Mouse (Mus musculus) hindbrain, embryonic 15.5 days (tissue): ENCODE data around the gene Elmo1. TPM values are rescaled to one million over a fixed set of nuclear protein-coding genes. Genes with fewer than 3 reads are reported as not detected.
A peak's percentile ranks its signal among the peaks of the same experiment; 100 is the strongest.

Source experiments
- ATAC-seq: fragments of 200-750 bp; cut with Nextera tagmentation; 2 replicates; pipeline ENCODE4 v1.8.0; 2017; ENCODE audit warnings: low read depth, moderate number of reproducible peaks, moderate TSS enrichment; ENCODE audit not compliant: low FRiP score
- H3K27ac ChIP-seq: fragments of 300-500 bp; sonication (generic); replicated peaks from 2 replicates; pipeline ENCODE4 v1.5.1; 2015; ENCODE audit warnings: mild to moderate bottlenecking, inconsistent platforms
- H3K27me3 ChIP-seq: fragments of 300-500 bp; sonication (generic); 2 replicates; pipeline ENCODE4 v1.6.1; 2015; ENCODE audit warnings: control low read depth, inconsistent platforms
- H3K36me3 ChIP-seq: fragments of 300-500 bp; sonication (generic); 2 replicates; pipeline ENCODE4 v1.6.1; 2015; ENCODE audit warnings: control low read depth, inconsistent platforms
- H3K4me1 ChIP-seq: fragments of 300-500 bp; sonication (generic); replicated peaks from 2 replicates; pipeline ENCODE4 v1.6.1; 2015; ENCODE audit warnings: control low read depth, inconsistent platforms
- H3K4me2 ChIP-seq: fragments of 300-500 bp; sonication (generic); 2 replicates; pipeline ENCODE4 v1.6.1; 2015; ENCODE audit warnings: moderate library complexity, mild to moderate bottlenecking, inconsistent platforms
- H3K4me3 ChIP-seq: fragments of 300-500 bp; sonication (generic); 2 replicates; pipeline ENCODE4 v1.5.1; 2015; ENCODE audit warnings: mild to moderate bottlenecking, inconsistent platforms
- H3K9ac ChIP-seq: fragments of 300-500 bp; sonication (generic); 2 replicates; pipeline ENCODE4 v1.6.1; 2015; ENCODE audit warnings: inconsistent platforms
- H3K9me3 ChIP-seq: fragments of 300-500 bp; sonication (generic); 2 replicates; pipeline ENCODE4 v1.6.1; 2016; ENCODE audit warnings: control low read depth, inconsistent platforms
- WGBS: fragments of 180-500 bp; shearing (Covaris S2); methylation state at CpG from one replicate; pipeline ENCODE4 v1.1.7; 2015; 5-methylcytosine and 5-hydroxymethylcytosine counted together
- polyA plus RNA-seq: library from polyadenylated mRNA; unstranded; fragments of >200 nt; fragmentation: Nextera tagmentation; extraction: Ambion mirVana; gene quantifications from 2 replicates; pipeline ENCODE4 v1.2.1, GENCODE M21; 2015

The Elmo1 gene
- polyA plus RNA-seq, 1 experiment from 2014 or later = 47.9 TPM

GRCm38 (mm10) chr13:20521492-20521891 is 431.1 kb downstream of the Elmo1 start:
- H3K4me3 ChIP-seq = no peak overlapping the region
- H3K27ac ChIP-seq = no peak overlapping the region
- H3K9ac ChIP-seq = no peak overlapping the region
- no peak for ATAC-seq
- peaks cover 12% of the 10 kb centered on the region; the same call in 1 of the 2 replicates for H3K4me1 ChIP-seq
- 88% methylated on average over 3 of the region's 3 CpGs for WGBS
- H3K9me3 ChIP-seq = no peaks in the 10 kb centered on the region
- no peaks in the 10 kb centered on the region for H3K36me3 ChIP-seq
- no peak overlapping the region for H3K4me2 ChIP-seq
- no peaks in the 10 kb centered on the region for H3K27me3 ChIP-seq

GRCm38 (mm10) chr13:20523671-20524070 is 433.3 kb downstream of the Elmo1 start:
- Histone ChIP-seq H3K36me3 (no peaks in the 10 kb centered on the region), H3K4me2 (no peak overlapping the region), H3K4me3 (no peak overlapping the region), H3K4me1 (peaks cover 18% of the 10 kb centered on the region; the same call in 1 of the 2 replicates), H3K9me3 (no peaks in the 10 kb centered on the region), H3K27me3 (no peaks in the 10 kb centered on the region), H3K27ac (no peak overlapping the region), H3K9ac (no peak overlapping the region)
- 71% methylated on average over 1 of the region's 1 CpGs for WGBS
- no peak for ATAC-seq

GRCm38 (mm10) chr13:20525844-20526243 is 435.4 kb downstream of the Elmo1 start:
- no peak overlapping the region for H3K4me3 ChIP-seq
- H3K36me3 ChIP-seq = no peaks in the 10 kb centered on the region
- 73% methylated on average over 4 of the region's 4 CpGs for WGBS
- H3K9ac ChIP-seq = no peak overlapping the region
- H3K4me1 ChIP-seq = peaks cover 18% of the 10 kb centered on the region; the same call in 1 of the 2 replicates
- peak; percentile 52; the same call in 1 of the 2 replicates for ATAC-seq
- no peak overlapping the region for H3K27ac ChIP-seq
- no peaks in the 10 kb centered on the region for H3K27me3 ChIP-seq
- H3K4me2 ChIP-seq = no peak overlapping the region
- H3K9me3 ChIP-seq = no peaks in the 10 kb centered on the region

- H3K27ac ChIP-seq = no peak overlapping the region
- H3K9me3 ChIP-seq = no peaks in the 10 kb centered on the region
- H3K4me1 ChIP-seq = peaks cover 4% of the 10 kb centered on the region; the same call in 1 of the 2 replicates
- H3K27me3 ChIP-seq = no peaks in the 10 kb centered on the region
- WGBS = 91% methylated on average over 1 of the region's 1 CpGs
- H3K9ac ChIP-seq = no peak overlapping the region
- H3K4me2 ChIP-seq = no peak overlapping the region
- no peaks in the 10 kb centered on the region for H3K36me3 ChIP-seq
- H3K4me3 ChIP-seq = no peak overlapping the region
- no peak for ATAC-seq
Measured at GRCm38 (mm10) chr13:20537053-20537452, 446.7 kb downstream of the Elmo1 start.

- 88% methylated on average over 2 of the region's 2 CpGs for WGBS
- no peaks in the 10 kb centered on the region for H3K27me3 ChIP-seq
- ATAC-seq = no peak
- H3K4me1 ChIP-seq = peaks cover 4% of the 10 kb centered on the region; the same call in 1 of the 2 replicates
- H3K4me2 ChIP-seq = no peak overlapping the region
- H3K27ac ChIP-seq = no peak overlapping the region
- H3K9ac ChIP-seq = no peak overlapping the region
- H3K36me3 ChIP-seq = no peaks in the 10 kb centered on the region
- no peaks in the 10 kb centered on the region for H3K9me3 ChIP-seq
- H3K4me3 ChIP-seq = no peak overlapping the region
Measured at GRCm38 (mm10) chr13:20537487-20537886, 447.1 kb downstream of the Elmo1 start.

- H3K27ac ChIP-seq = peak overlapping the region; percentile 53
- H3K4me2 ChIP-seq = no peak overlapping the region
- peaks cover 4% of the 10 kb centered on the region; the same call in 1 of the 2 replicates for H3K4me1 ChIP-seq
- H3K9me3 ChIP-seq = no peaks in the 10 kb centered on the region
- 64% methylated on average over 12 of the region's 12 CpGs for WGBS
- H3K9ac ChIP-seq = no peak overlapping the region
- no peaks in the 10 kb centered on the region for H3K27me3 ChIP-seq
- H3K36me3 ChIP-seq = no peaks in the 10 kb centered on the region
- no peak overlapping the region for H3K4me3 ChIP-seq
- ATAC-seq = no peak
Measured at GRCm38 (mm10) chr13:20538216-20539070, 448.0 kb downstream of the Elmo1 start.

GRCm38 (mm10) chr13:20539631-20540030 is 449.2 kb downstream of the Elmo1 start:
- Histone ChIP-seq H3K4me1 (peaks cover 4% of the 10 kb centered on the region; the same call in 1 of the 2 replicates), H3K36me3 (no peaks in the 10 kb centered on the region), H3K9me3 (no peaks in the 10 kb centered on the region), H3K9ac (no peak overlapping the region), H3K27me3 (no peaks in the 10 kb centered on the region), H3K4me2 (no peak overlapping the region), H3K27ac (no peak overlapping the region), H3K4me3 (no peak overlapping the region)
- 91% methylated on average over 2 of the region's 2 CpGs for WGBS
- no peak for ATAC-seq

GRCm38 (mm10) chr13:20546568-20547204 is 456.3 kb downstream of the Elmo1 start:
- no peak for ATAC-seq
- Histone ChIP-seq H3K36me3 (no peaks in the 10 kb centered on the region), H3K4me2 (no peak overlapping the region), H3K4me1 (peaks cover 7% of the 10 kb centered on the region; the same call in 1 of the 2 replicates), H3K4me3 (no peak overlapping the region), H3K27ac (no peak overlapping the region), H3K9ac (no peak overlapping the region), H3K27me3 (no peaks in the 10 kb centered on the region), H3K9me3 (no peaks in the 10 kb centered on the region)
- WGBS = 72% methylated on average over 12 of the region's 12 CpGs

GRCm38 (mm10) chr13:20549983-20550382 is 459.6 kb downstream of the Elmo1 start:
- Histone ChIP-seq H3K27me3 (no peaks in the 10 kb centered on the region), H3K9me3 (no peaks in the 10 kb centered on the region), H3K27ac (no peak overlapping the region), H3K36me3 (no peaks in the 10 kb centered on the region), H3K4me1 (peaks cover 7% of the 10 kb centered on the region; the same call in 1 of the 2 replicates), H3K4me2 (no peak overlapping the region), H3K9ac (no peak overlapping the region), H3K4me3 (no peak overlapping the region)
- peak; percentile 80; the same call in 1 of the 2 replicates for ATAC-seq
- WGBS = 61% methylated on average over 4 of the region's 4 CpGs

GRCm38 (mm10) chr13:20551559-20551958 is 461.2 kb downstream of the Elmo1 start:
- Histone ChIP-seq H3K27ac (no peak overlapping the region), H3K27me3 (no peaks in the 10 kb centered on the region), H3K4me3 (no peak overlapping the region), H3K4me2 (no peak overlapping the region), H3K9ac (no peak overlapping the region), H3K9me3 (no peaks in the 10 kb centered on the region), H3K4me1 (peaks cover 5% of the 10 kb centered on the region; the same call in 1 of the 2 replicates), H3K36me3 (no peaks in the 10 kb centered on the region)
- 96% methylated on average over 1 of the region's 1 CpGs for WGBS
- ATAC-seq = no peak

- no peaks in the 10 kb centered on the region for H3K36me3 ChIP-seq
- H3K4me3 ChIP-seq = no peak overlapping the region
- no peak for ATAC-seq
- H3K9me3 ChIP-seq = no peaks in the 10 kb centered on the region
- no peaks in the 10 kb centered on the region for H3K27me3 ChIP-seq
- H3K4me1 ChIP-seq = no peaks in the 10 kb centered on the region
- 92% methylated on average over 4 of the region's 4 CpGs for WGBS
- H3K9ac ChIP-seq = no peak overlapping the region
- no peak overlapping the region for H3K4me2 ChIP-seq
- H3K27ac ChIP-seq = no peak overlapping the region
Measured at GRCm38 (mm10) chr13:20555853-20556452, 465.6 kb downstream of the Elmo1 start.

GRCm38 (mm10) chr13:20556739-20557138 is 466.3 kb downstream of the Elmo1 start:
- Histone ChIP-seq H3K27me3 (no peaks in the 10 kb centered on the region), H3K4me1 (no peaks in the 10 kb centered on the region), H3K27ac (no peak overlapping the region), H3K9ac (no peak overlapping the region), H3K4me3 (no peak overlapping the region), H3K4me2 (no peak overlapping the region), H3K36me3 (no peaks in the 10 kb centered on the region), H3K9me3 (no peaks in the 10 kb centered on the region)
- WGBS = 86% methylated on average over 10 of the region's 10 CpGs
- ATAC-seq = peak; percentile 33; the same call in 1 of the 2 replicates
